Mouse (Mus musculus): ENCODE data around the gene Nudt4. TPM values are rescaled to one million over a fixed set of nuclear protein-coding genes. Genes with fewer than 3 reads are reported as not detected.

Gene Nudt4
- polyA plus RNA-seq, 1 experiment from 2014 or later, result 98.6 TPM

- Histone ChIP-seq H3K27ac (no peak overlapping the region), H3K9me3 (peaks cover 4% of the 10 kb centered on the region; the same call in 1 of the 2 replicates), H3K4me3 (no peak overlapping the region), H3K9ac (no peak overlapping the region), H3K27me3 (no peaks in the 10 kb centered on the region), H3K4me1 (no peaks in the 10 kb centered on the region), H3K36me3 (no peaks in the 10 kb centered on the region), H3K4me2 (replicated peaks) (no peak overlapping the region)
- 97% methylated on average over 4 of the region's 4 CpGs for WGBS
- no peak for ATAC-seq (ENCODE audit: low FRiP score, low read depth)
These were observed 25.2 kb upstream of the Nudt4 start for GRCm38 (mm10) chr10:95589196-95589595.

- no peak overlapping the region for H3K4me3 ChIP-seq
- no peaks in the 10 kb centered on the region for H3K36me3 ChIP-seq
- 68% methylated on average over 8 of the region's 8 CpGs for WGBS
- no peaks in the 10 kb centered on the region for H3K4me1 ChIP-seq
- no peak overlapping the region for H3K9ac ChIP-seq
- H3K27me3 ChIP-seq, result no peaks in the 10 kb centered on the region
- peaks cover 4% of the 10 kb centered on the region; the same call in 1 of the 2 replicates for H3K9me3 ChIP-seq
- no peak overlapping the region for H3K4me2 ChIP-seq (replicated peaks)
- H3K27ac ChIP-seq, result no peak overlapping the region
- ATAC-seq (ENCODE audit: low FRiP score, low read depth), result no peak
These were observed 23.7 kb upstream of the Nudt4 start for GRCm38 (mm10) chr10:95587509-95588220.

- H3K4me3 ChIP-seq, result no peak overlapping the region
- H3K36me3 ChIP-seq, result no peaks in the 10 kb centered on the region
- H3K9me3 ChIP-seq, result peaks cover 4% of the 10 kb centered on the region; the same call in 1 of the 2 replicates
- no peak for ATAC-seq (ENCODE audit: low FRiP score, low read depth)
- H3K27me3 ChIP-seq, result no peaks in the 10 kb centered on the region
- H3K4me1 ChIP-seq, result no peaks in the 10 kb centered on the region
- 86% methylated on average over 6 of the region's 6 CpGs for WGBS
- H3K27ac ChIP-seq, result no peak overlapping the region
- no peak overlapping the region for H3K4me2 ChIP-seq (replicated peaks)
- no peak overlapping the region for H3K9ac ChIP-seq
These were observed 21.6 kb upstream of the Nudt4 start for GRCm38 (mm10) chr10:95585554-95585953.

GRCm38 (mm10) chr10:95577567-95577950, 13.6 kb upstream of the Nudt4 start:
- Histone ChIP-seq H3K9ac (no peak overlapping the region), H3K27me3 (no peaks in the 10 kb centered on the region), H3K9me3 (no peaks in the 10 kb centered on the region; the same call in 1 of the 2 replicates), H3K4me2 (replicated peaks) (no peak overlapping the region), H3K4me3 (no peak overlapping the region), H3K27ac (no peak overlapping the region), H3K4me1 (peaks cover 4% of the 10 kb centered on the region; the same call in 1 of the 2 replicates), H3K36me3 (no peaks in the 10 kb centered on the region)
- 41% methylated on average over 4 of the region's 4 CpGs for WGBS
- no peak for ATAC-seq (ENCODE audit: low FRiP score, low read depth)

GRCm38 (mm10) chr10:95576876-95577566, 13.1 kb upstream of the Nudt4 start:
- Histone ChIP-seq H3K9ac (no peak overlapping the region), H3K4me3 (no peak overlapping the region), H3K9me3 (no peaks in the 10 kb centered on the region; the same call in 1 of the 2 replicates), H3K36me3 (no peaks in the 10 kb centered on the region), H3K27me3 (no peaks in the 10 kb centered on the region), H3K4me2 (replicated peaks) (no peak overlapping the region), H3K27ac (no peak overlapping the region), H3K4me1 (peaks cover 4% of the 10 kb centered on the region; the same call in 1 of the 2 replicates)
- no peak for ATAC-seq (ENCODE audit: low FRiP score, low read depth)
- 62% methylated on average over 14 of the region's 14 CpGs for WGBS

- no peaks in the 10 kb centered on the region for H3K36me3 ChIP-seq
- H3K9ac ChIP-seq, result no peak overlapping the region
- no peak overlapping the region for H3K4me3 ChIP-seq
- no peak overlapping the region for H3K27ac ChIP-seq
- peaks cover 4% of the 10 kb centered on the region; the same call in 1 of the 2 replicates for H3K4me1 ChIP-seq
- H3K4me2 ChIP-seq (replicated peaks), result no peak overlapping the region
- no peak for ATAC-seq (ENCODE audit: low FRiP score, low read depth)
- no peaks in the 10 kb centered on the region; the same call in 1 of the 2 replicates for H3K9me3 ChIP-seq
- no peaks in the 10 kb centered on the region for H3K27me3 ChIP-seq
- 84% methylated on average over 10 of the region's 10 CpGs for WGBS
These were observed 12.0 kb upstream of the Nudt4 start for GRCm38 (mm10) chr10:95575839-95576380.

- H3K9me3 ChIP-seq, result no peaks in the 10 kb centered on the region; the same call in 1 of the 2 replicates
- H3K4me3 ChIP-seq, result no peak overlapping the region
- H3K4me2 ChIP-seq (replicated peaks), result no peak overlapping the region
- H3K9ac ChIP-seq, result no peak overlapping the region
- no peaks in the 10 kb centered on the region for H3K27me3 ChIP-seq
- no peak overlapping the region for H3K27ac ChIP-seq
- ATAC-seq (ENCODE audit: low FRiP score, low read depth), result no peak
- no peaks in the 10 kb centered on the region for H3K36me3 ChIP-seq
- peaks cover 4% of the 10 kb centered on the region; the same call in 1 of the 2 replicates for H3K4me1 ChIP-seq
- WGBS, result 73% methylated on average over 4 of the region's 4 CpGs
These were observed 11.0 kb upstream of the Nudt4 start for GRCm38 (mm10) chr10:95574994-95575393.

- WGBS, result 60% methylated on average over 2 of the region's 2 CpGs
- H3K4me3 ChIP-seq, result no peak overlapping the region
- H3K9me3 ChIP-seq, result no peaks in the 10 kb centered on the region; the same call in 1 of the 2 replicates
- H3K36me3 ChIP-seq, result no peaks in the 10 kb centered on the region
- no peaks in the 10 kb centered on the region for H3K27me3 ChIP-seq
- no peak overlapping the region for H3K9ac ChIP-seq
- H3K27ac ChIP-seq, result no peak overlapping the region
- H3K4me1 ChIP-seq, result peaks cover 14% of the 10 kb centered on the region
- no peak for ATAC-seq (ENCODE audit: low FRiP score, low read depth)
- H3K4me2 ChIP-seq (replicated peaks), result no peak overlapping the region
These were observed 5.5 kb upstream of the Nudt4 start for GRCm38 (mm10) chr10:95569441-95569840.

- ATAC-seq (ENCODE audit: low FRiP score, low read depth), result no peak
These were observed 4.1 kb upstream of the Nudt4 start for GRCm38 (mm10) chr10:95568016-95568415.

GRCm38 (mm10) chr10:95567550-95567949, 3.6 kb upstream of the Nudt4 start:
- Histone ChIP-seq H3K9me3 (no peaks in the 10 kb centered on the region), H3K4me3 (no peak overlapping the region), H3K4me2 (replicated peaks) (no peak overlapping the region), H3K9ac (no peak overlapping the region), H3K4me1 (peaks cover 16% of the 10 kb centered on the region), H3K36me3 (no peaks in the 10 kb centered on the region), H3K27me3 (no peaks in the 10 kb centered on the region), H3K27ac (no peak overlapping the region)
- 62% methylated on average over 5 of the region's 5 CpGs for WGBS
- no peak for ATAC-seq (ENCODE audit: low FRiP score, low read depth)

More at GRCm38 (mm10) chr10:95568016-95568415, 4.1 kb upstream of the Nudt4 start:
- H3K9ac ChIP-seq, result no peak overlapping the region
- no peak overlapping the region for H3K27ac ChIP-seq
- H3K4me3 ChIP-seq, result no peak overlapping the region
- H3K9me3 ChIP-seq, result no peaks in the 10 kb centered on the region; the same call in 1 of the 2 replicates
- H3K27me3 ChIP-seq, result no peaks in the 10 kb centered on the region
- H3K4me2 ChIP-seq (replicated peaks), result no peak overlapping the region
- peaks cover 16% of the 10 kb centered on the region for H3K4me1 ChIP-seq
- no peaks in the 10 kb centered on the region for H3K36me3 ChIP-seq
- 81% methylated on average over 6 of the region's 6 CpGs for WGBS

- peaks cover 16% of the 10 kb centered on the region for H3K4me1 ChIP-seq
- no peak overlapping the region for H3K27ac ChIP-seq
- no peak overlapping the region for H3K4me3 ChIP-seq
- H3K9ac ChIP-seq, result no peak overlapping the region
- no peaks in the 10 kb centered on the region for H3K27me3 ChIP-seq
- H3K9me3 ChIP-seq, result no peaks in the 10 kb centered on the region
- ATAC-seq (ENCODE audit: low FRiP score, low read depth), result no peak
- H3K36me3 ChIP-seq, result no peaks in the 10 kb centered on the region
- no peak overlapping the region for H3K4me2 ChIP-seq (replicated peaks)
- 92% methylated on average over 3 of the region's 3 CpGs for WGBS
These were observed 2.8 kb upstream of the Nudt4 start for GRCm38 (mm10) chr10:95566786-95567185.

Data from limb, embryonic 13.5 days (tissue).